Mouse (Mus musculus) layer of hippocampus, postnatal 10 days (tissue): ENCODE results near the gene 4930564D02Rik. TPM values are rescaled to one million over a fixed set of nuclear protein-coding genes. Genes with fewer than 3 reads are reported as not detected.
A peak's percentile ranks its signal among the peaks of the same experiment; 100 is the strongest.

Source experiments
- DNase-seq, 2 experiments: peaks; one replicate each; pipeline ENCODE4 v3.0.0; 2021; ENCODE audit warnings: low spot score in 2 of 2
- long read RNA-seq: library from polyadenylated mRNA; stranded (forward); transcript quantifications from one replicate; pipeline ENCODE4 v2.0.0, GENCODE M21; 2023
- total RNA-seq, 2 experiments: library from RNA; stranded (reverse); gene quantifications; 2 replicates each; pipeline ENCODE4 v1.2.3; 2021

4930564D02Rik gene
- not detected for total RNA-seq
- long read RNA-seq: 0 reads

DNA sequence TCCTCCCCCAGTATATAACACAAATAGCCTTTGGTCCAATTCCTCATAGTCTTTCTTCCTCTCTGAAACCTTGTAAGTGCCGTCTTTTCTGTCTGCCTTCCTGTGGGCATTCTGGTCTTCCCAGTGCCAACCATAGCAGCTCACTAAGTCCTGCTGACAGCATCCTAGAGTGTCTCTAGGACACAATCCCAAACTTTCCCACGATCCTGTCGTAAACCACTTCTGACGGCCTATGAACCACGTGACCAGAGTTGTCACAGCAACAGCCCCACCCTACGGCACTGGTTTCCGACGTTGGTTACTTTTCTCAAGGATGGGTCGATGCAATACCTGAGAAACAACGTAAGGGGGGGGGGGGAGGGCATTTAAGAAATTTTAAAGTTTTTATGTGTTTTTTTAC lies at the start of gene 4930564D02Rik:
TSS of gene 4930564D02Rik (plus strand) at position 301 of the 400 bp plus-strand sequence.
- no peak for DNase-seq

DNA sequence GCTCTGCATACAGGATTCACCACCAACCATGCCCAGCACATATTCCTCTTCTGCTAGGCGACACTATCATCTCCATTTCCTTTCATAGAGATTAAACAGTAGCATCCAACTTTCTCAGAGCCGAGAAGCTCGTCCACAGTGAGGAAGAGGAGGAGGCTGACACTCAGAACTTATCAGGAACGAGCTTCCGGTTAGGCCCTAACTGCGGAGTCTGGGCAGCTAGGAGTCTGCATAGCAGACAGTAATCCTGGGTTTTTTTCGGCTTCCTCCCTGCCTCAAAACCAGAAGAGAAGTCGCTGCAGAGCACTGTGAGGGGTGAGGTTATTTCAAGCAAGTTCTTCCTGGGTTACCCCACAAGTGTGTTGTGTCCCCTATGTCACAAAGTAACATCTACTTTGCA lies 49.3 kb upstream of the 4930564D02Rik start:
- no peak for DNase-seq

DNA sequence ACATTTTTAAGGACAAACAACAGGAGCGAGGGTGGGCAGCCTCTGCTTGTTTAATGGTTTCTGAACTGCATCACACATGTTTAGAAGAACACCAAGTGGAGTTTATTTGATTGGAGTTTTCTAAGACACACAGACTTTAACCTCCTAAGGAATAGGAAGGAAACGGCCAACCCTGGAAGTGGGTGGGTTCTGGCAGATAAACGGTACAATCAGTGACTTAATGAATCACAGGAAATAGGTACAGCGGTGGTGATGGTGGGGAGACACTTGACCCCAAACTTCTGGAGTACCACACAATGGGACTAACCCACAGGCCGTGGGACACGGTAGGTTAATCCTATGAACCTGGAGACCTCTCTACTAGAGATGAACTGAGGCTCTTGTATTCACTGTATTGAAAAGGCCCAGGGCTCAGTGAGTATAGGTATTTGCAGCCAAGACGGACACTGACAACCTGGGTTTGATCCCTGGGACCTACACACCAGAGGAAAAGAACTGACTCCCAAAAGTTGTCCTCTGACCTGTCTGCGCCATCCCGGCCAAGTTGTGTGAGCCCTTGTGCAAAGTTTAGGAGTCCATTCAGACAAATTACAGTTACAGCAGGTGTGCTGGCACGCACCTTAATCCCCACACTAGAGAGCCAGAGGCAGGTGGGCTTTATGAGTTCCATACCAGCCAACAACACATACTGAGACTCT lies 48.4 kb upstream of the 4930564D02Rik start:
- no peak for DNase-seq

GRCm38 (mm10) chr3:105018783-105019105 lies 47.9 kb upstream of the 4930564D02Rik start:
- DNase-seq: no peak

DNA sequence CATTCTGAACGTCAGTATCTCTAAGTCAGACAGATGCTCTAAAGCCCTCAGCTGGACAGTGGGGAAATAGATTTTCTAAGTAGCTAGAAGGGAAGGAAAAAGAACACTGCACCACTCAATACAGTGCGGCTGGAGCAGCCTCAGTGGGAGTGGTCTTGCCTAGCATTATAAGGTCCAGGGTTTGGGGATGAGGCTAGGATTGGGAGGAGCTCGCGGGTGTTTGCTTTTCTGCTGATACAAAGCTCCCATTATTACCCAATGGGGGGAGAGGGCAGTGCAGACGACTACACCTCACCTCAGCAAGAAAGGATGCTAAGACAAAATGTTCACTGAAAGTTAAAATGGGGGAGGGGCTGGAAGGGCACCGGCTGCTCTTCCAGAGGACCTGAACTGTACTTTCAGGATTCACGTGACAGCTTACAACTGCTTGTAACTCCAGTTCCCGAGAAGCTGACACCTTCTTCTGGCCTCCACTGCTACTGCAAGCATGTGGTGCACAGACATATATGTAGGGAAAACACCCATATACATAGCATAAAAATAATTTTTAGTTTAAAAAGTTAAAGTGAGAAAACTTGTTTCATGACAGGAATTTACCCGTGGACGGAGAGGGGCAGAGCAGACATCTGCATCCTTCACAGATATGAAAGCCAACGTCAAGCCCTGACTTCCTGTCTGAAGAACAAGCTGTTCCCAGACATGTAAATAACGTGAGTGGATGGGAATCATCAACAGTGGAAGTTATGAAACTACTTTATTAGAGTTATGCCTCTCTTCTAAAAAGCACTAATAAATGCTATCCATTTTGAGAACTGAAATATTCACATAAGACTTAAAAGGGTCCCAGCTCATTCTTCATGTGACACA lies 46.6 kb upstream of the 4930564D02Rik start:
- no peak for DNase-seq

- DNase-seq: no peak
Measured at GRCm38 (mm10) chr3:105023371-105024005, 43.2 kb upstream of the 4930564D02Rik start.

- no peak for DNase-seq
Measured at GRCm38 (mm10) chr3:105036281-105036847, 30.3 kb upstream of the 4930564D02Rik start.

GRCm38 (mm10) chr3:105037240-105037770 lies 29.3 kb upstream of the 4930564D02Rik start:
- no peak for DNase-seq

GRCm38 (mm10) chr3:105040002-105040401 lies 26.6 kb upstream of the 4930564D02Rik start:
- no peak for DNase-seq

DNA sequence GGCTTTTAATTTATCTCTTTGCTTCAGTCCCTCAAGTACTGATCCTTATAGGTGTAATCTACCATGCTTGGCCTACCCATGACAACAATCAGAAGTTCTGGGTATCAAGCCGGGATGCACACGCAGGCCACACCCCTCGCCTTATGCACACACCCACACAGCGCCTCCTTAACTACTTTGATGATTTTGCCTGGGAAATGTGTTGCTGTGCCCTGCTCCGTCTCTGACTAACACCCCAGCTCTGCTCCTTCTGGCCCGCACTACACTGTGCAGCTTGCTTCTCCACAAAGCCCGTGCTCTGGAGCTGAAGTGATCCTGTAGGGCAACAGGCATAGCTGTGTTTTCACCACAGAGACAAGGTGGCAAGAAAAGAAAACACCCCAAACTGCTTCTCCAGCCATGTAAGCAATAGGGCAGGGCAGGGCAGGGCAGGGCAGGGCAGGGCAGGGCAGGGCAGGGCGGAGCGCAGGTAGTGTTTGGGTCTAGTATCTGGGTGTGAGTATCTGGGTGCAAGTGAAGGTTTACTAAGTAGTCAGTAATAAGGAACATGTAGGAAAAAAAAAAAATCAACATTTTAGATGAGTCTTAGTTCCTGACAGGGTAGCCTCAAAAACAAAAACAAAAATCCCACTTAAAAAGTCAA lies 25.5 kb upstream of the 4930564D02Rik start:
- DNase-seq: no peak

DNA sequence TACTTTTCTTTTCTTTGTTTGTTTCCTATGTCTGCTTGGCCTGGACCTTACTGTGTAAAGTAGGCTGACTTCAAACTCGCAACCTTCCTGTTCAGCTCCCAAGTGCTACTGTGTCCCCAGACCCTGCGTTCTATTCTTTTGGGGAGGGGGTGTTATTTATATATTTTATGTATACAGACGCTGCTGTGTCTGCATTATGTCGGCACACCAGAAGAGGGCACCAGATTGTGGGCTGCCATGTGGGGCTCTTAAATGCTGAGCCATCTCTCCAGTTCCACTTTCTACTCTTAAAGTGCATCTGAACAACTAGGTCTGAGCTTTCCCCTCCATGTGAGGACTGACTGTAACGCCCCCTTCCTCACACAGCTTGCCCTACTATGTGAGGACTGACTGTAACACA lies 22.9 kb upstream of the 4930564D02Rik start:
- no peak for DNase-seq

GRCm38 (mm10) chr3:105046870-105047269 lies 19.8 kb upstream of the 4930564D02Rik start:
- DNase-seq: no peak

- peak in 1 of 2 experiments; percentile 27 for DNase-seq
Measured at GRCm38 (mm10) chr3:105047616-105048015, 19.0 kb upstream of the 4930564D02Rik start.

DNA sequence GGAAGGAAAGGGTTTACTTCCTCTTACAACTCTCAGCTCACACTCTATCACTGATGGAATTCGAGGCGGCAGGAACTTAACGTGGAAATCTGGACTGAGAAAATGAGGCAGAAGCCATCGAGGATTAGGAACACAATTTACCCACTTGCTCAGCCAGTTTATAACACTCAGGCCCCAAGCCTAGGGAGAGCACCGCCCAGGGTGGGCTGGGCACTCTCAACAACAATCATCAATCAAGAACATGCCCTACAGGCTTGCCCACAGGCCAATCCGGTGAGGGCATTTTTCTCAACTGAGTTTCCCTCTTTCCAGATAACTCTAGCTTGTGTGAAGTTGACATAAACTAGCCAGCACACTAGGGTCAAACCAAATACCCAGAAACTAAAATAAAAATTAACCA lies 16.8 kb upstream of the 4930564D02Rik start:
- DNase-seq: no peak

DNA sequence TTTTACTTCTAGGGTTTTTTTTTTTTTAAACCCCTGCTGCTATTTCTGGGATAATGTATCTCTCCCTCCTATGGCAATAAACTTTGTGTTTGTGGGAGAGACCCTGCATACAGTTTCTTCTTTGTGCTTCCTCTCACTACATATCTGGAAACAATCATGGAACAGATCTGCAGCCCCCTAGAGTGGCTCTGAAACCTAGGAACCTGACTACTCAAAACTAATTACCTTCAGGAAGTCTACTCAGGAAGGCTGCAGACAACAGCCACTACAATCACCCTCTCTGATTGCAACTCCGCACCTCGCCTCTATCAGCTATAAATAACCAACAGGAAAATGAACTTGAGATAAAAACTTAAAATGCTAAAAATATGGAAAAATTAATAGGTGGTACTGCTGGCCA lies 15.5 kb upstream of the 4930564D02Rik start:
- DNase-seq: no peak

- no peak for DNase-seq
Measured at GRCm38 (mm10) chr3:105052171-105052936, 14.3 kb upstream of the 4930564D02Rik start.

DNA sequence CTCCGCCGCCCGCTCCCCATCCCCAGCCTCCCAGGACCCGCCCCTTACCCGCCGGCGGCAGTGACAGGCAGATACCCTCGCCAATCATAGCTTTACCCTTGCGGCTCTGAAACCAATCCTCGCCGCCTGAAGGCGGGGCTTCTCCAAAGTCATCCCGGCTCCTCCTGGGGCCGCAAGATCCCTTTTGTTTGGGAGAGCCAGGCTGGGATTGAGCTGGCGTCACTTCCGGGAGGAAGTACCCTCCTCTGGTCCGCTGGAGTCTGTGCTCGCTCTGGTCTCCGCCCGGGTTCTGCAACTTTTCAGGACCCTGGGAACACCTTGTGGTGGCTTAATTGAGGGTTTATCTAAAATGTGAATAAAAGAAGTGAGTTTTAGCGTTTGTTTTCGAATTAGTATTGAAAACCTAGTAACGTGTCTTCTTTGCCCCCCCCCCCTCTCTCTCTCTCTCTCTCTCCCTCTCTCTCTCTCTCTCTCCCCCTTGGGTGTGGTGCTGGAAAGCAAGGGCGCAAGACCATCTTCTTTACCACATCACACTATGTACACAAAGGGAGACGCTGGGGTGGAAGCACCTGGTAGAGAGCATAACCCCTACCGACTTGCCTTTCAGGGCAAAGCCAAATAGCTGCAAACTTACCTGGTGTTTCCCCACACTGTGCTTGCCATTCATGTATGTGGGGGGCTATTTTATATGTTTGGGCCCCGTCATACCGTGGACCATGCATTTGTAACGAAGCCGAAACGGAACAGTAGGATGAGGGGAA lies 13.5 kb upstream of the 4930564D02Rik start, which contains the start of gene Cttnbp2nl:
TSS of gene Cttnbp2nl (minus strand) at position 210 of the 761 bp plus-strand sequence.
- peak; percentile 100 for DNase-seq

- no peak for DNase-seq
Measured at GRCm38 (mm10) chr3:105053698-105054001, 13.0 kb upstream of the 4930564D02Rik start.

DNA sequence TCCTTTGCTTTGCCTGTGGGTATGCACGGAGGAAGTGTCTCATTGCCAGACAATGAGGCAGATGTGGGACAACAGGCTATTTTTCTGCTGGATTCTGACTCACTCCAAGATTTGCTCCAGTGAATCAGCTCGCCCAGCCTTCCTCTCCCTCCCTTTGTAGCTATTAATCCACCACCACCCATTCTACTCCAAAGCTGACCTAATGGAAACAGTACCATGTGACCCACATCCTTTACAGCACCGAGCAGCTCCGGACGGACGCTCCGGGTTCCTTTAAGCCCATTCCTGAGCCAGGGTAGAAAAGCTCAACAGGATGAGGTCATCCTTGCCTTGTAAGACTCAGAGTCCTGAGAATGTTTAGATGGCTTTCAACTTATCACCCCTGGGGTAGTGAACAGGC lies 11.7 kb upstream of the 4930564D02Rik start:
- DNase-seq: no peak
